Mouse (Mus musculus) heart, postnatal 0 days (tissue): ENCODE results near the gene Copg1.

Experiments
- CTCF ChIP-seq: IDR thresholded peaks from 2 replicates; pipeline ENCODE4 v1.5.1; 2016; ENCODE audit warnings: antibody characterized with exemption, control low read depth, low read depth
- EP300 ChIP-seq: IDR thresholded peaks from 2 replicates; pipeline ENCODE4 v1.6.1; 2016; ENCODE audit warnings: antibody characterized with exemption, low read depth

DNA sequence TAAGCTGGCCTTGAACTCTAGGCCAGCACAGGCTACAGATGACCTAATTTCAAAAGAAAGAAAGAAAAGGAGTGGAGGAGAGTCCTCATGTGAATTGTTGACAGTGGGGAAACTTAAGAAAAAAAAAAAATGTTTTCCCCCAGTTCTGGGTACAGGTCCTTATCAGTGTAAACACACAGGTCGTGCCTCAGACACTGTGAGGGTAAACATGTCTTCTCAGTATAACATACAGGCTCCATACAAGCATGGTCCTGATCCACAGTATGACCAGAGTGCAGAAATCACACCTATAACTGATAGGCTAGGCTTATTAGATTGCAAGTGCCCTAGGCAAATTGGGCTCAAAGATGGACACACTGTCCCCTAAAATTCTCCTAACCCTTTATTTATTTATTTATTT, 17.2 kb upstream of the Copg1 start:
- TF ChIP-seq CTCF: no peak
- TF ChIP-seq EP300: no peak
